Mouse (Mus musculus): ENCODE data around the gene Abcc1. TPM values are rescaled to one million over a fixed set of nuclear protein-coding genes. Genes with fewer than 3 reads are reported as not detected.

The Abcc1 gene
- polyA plus RNA-seq (2016; fragmentation: Nextera tagmentation; extraction: Ambion mirVana), result 2.8 and 4.9 TPM in 2 replicates

GRCm38 (mm10) chr16:14361362-14362098, at the start of gene Abcc1:
Gene Abcc1, plus strand, starts transcription at chr16:14361558.
- Histone ChIP-seq H3K4me3 (peak within 1 kb of the TSS; percentile 87), H3K27ac (peak within 1 kb of the TSS; percentile 88), H3K4me1 (no peaks in the 10 kb centered on the region), H3K9me3 (no peaks in the 10 kb centered on the region), H3K27me3 (ENCODE audit: insufficient read depth, poor library complexity, severe bottlenecking) (peaks cover 41% of the 10 kb centered on the region), H3K36me3 (no peaks in the 10 kb centered on the region)
- DNase-seq (ENCODE audit: low spot score), result peak; percentile 77
- WGBS, result under 1% methylated on average over 64 of the region's 64 CpGs

- 88% methylated on average over 7 of the region's 7 CpGs for WGBS
- Histone ChIP-seq H3K9me3 (no peaks in the 10 kb centered on the region), H3K36me3 (peaks cover 50% of the 10 kb centered on the region), H3K4me3 (no peak overlapping the region), H3K27ac (no peak overlapping the region), H3K4me1 (peaks cover 5% of the 10 kb centered on the region), H3K27me3 (ENCODE audit: insufficient read depth, poor library complexity, severe bottlenecking) (no peaks in the 10 kb centered on the region)
- no peak for DNase-seq (ENCODE audit: low spot score)
These were observed 48.4 kb upstream of the Abcc1 start for GRCm38 (mm10) chr16:14312914-14313313.

GRCm38 (mm10) chr16:14316884-14317876, 44.2 kb upstream of the Abcc1 start, which contains the start of gene Fopnl:
Gene Fopnl, minus strand, starts transcription at chr16:14317405.
- Histone ChIP-seq H3K4me1 (peaks cover 5% of the 10 kb centered on the region), H3K27ac (peak within 1 kb of the TSS; percentile 95), H3K27me3 (ENCODE audit: insufficient read depth, poor library complexity, severe bottlenecking) (no peaks in the 10 kb centered on the region), H3K4me3 (peak within 1 kb of the TSS; percentile 80), H3K9me3 (no peaks in the 10 kb centered on the region), H3K36me3 (peaks cover 15% of the 10 kb centered on the region)
- peak; percentile 98 for DNase-seq (ENCODE audit: low spot score)
- 4% methylated on average over 51 of the region's 51 CpGs for WGBS

- no peak overlapping the region for H3K4me3 ChIP-seq
- H3K36me3 ChIP-seq, result peaks cover 2% of the 10 kb centered on the region; the same call in 1 of the 2 replicates
- H3K9me3 ChIP-seq, result no peaks in the 10 kb centered on the region
- 83% methylated on average over 3 of the region's 3 CpGs for WGBS
- no peak overlapping the region for H3K27ac ChIP-seq
- peaks cover 5% of the 10 kb centered on the region for H3K4me1 ChIP-seq
- no peak for DNase-seq (ENCODE audit: low spot score)
- no peaks in the 10 kb centered on the region for H3K27me3 ChIP-seq (ENCODE audit: insufficient read depth, poor library complexity, severe bottlenecking)
These were observed 41.7 kb upstream of the Abcc1 start for GRCm38 (mm10) chr16:14319681-14320080.

GRCm38 (mm10) chr16:14320494-14320893, 40.9 kb upstream of the Abcc1 start:
- no peaks in the 10 kb centered on the region for H3K27me3 ChIP-seq (ENCODE audit: insufficient read depth, poor library complexity, severe bottlenecking)
- DNase-seq (ENCODE audit: low spot score), result peak; percentile 38
- peaks cover 5% of the 10 kb centered on the region for H3K4me1 ChIP-seq
- H3K36me3 ChIP-seq, result no peaks in the 10 kb centered on the region
- WGBS, result 40% methylated on average over 1 of the region's 1 CpGs
- no peak overlapping the region for H3K4me3 ChIP-seq
- H3K27ac ChIP-seq, result no peak overlapping the region
- H3K9me3 ChIP-seq, result no peaks in the 10 kb centered on the region

- no peaks in the 10 kb centered on the region for H3K4me1 ChIP-seq
- no peaks in the 10 kb centered on the region for H3K27me3 ChIP-seq (ENCODE audit: insufficient read depth, poor library complexity, severe bottlenecking)
- H3K9me3 ChIP-seq, result no peaks in the 10 kb centered on the region
- no peak overlapping the region for H3K4me3 ChIP-seq
- H3K36me3 ChIP-seq, result no peaks in the 10 kb centered on the region
- no peak for DNase-seq (ENCODE audit: low spot score)
- WGBS, result 69% methylated on average over 1 of the region's 1 CpGs
- H3K27ac ChIP-seq, result no peak overlapping the region
These were observed 33.2 kb upstream of the Abcc1 start for GRCm38 (mm10) chr16:14328156-14328555.

- WGBS, result 55% methylated on average over 3 of the region's 3 CpGs
- no peaks in the 10 kb centered on the region for H3K36me3 ChIP-seq
- no peak overlapping the region for H3K27ac ChIP-seq
- no peaks in the 10 kb centered on the region for H3K4me1 ChIP-seq
- H3K27me3 ChIP-seq (ENCODE audit: insufficient read depth, poor library complexity, severe bottlenecking), result no peaks in the 10 kb centered on the region
- H3K9me3 ChIP-seq, result no peaks in the 10 kb centered on the region
- H3K4me3 ChIP-seq, result no peak overlapping the region
- DNase-seq (ENCODE audit: low spot score), result no peak
These were observed 16.4 kb upstream of the Abcc1 start for GRCm38 (mm10) chr16:14344967-14345366.

- Histone ChIP-seq H3K4me1 (no peaks in the 10 kb centered on the region), H3K27me3 (ENCODE audit: insufficient read depth, poor library complexity, severe bottlenecking) (0 out of 2 replicates have a peak, but pooled peaks cover 6% of the 10 kb centered on the region), H3K36me3 (no peaks in the 10 kb centered on the region), H3K4me3 (no peak overlapping the region), H3K27ac (no peak overlapping the region), H3K9me3 (no peaks in the 10 kb centered on the region)
- DNase-seq (ENCODE audit: low spot score), result no peak
These were observed 9.8 kb upstream of the Abcc1 start for GRCm38 (mm10) chr16:14351571-14351970.

GRCm38 (mm10) chr16:14352234-14352633, 9.1 kb upstream of the Abcc1 start:
- no peak for DNase-seq (ENCODE audit: low spot score)
- Histone ChIP-seq H3K9me3 (no peaks in the 10 kb centered on the region), H3K27ac (no peak overlapping the region), H3K4me3 (no peak overlapping the region), H3K4me1 (no peaks in the 10 kb centered on the region), H3K36me3 (no peaks in the 10 kb centered on the region), H3K27me3 (ENCODE audit: insufficient read depth, poor library complexity, severe bottlenecking) (0 out of 2 replicates have a peak, but pooled peaks cover 6% of the 10 kb centered on the region)
- 81% methylated on average over 3 of the region's 3 CpGs for WGBS

- Histone ChIP-seq H3K27ac (no peak overlapping the region), H3K27me3 (ENCODE audit: insufficient read depth, poor library complexity, severe bottlenecking) (0 out of 2 replicates have a peak, but pooled peaks cover 6% of the 10 kb centered on the region), H3K9me3 (no peaks in the 10 kb centered on the region), H3K4me1 (no peaks in the 10 kb centered on the region), H3K4me3 (no peak overlapping the region), H3K36me3 (no peaks in the 10 kb centered on the region)
- DNase-seq (ENCODE audit: low spot score), result no peak
- 62% methylated on average over 5 of the region's 5 CpGs for WGBS
These were observed 8.7 kb upstream of the Abcc1 start for GRCm38 (mm10) chr16:14352663-14353062.

GRCm38 (mm10) chr16:14357859-14358258, 3.5 kb upstream of the Abcc1 start:
- Histone ChIP-seq H3K27me3 (ENCODE audit: insufficient read depth, poor library complexity, severe bottlenecking) (peaks cover 29% of the 10 kb centered on the region), H3K36me3 (no peaks in the 10 kb centered on the region), H3K4me3 (no peak overlapping the region), H3K4me1 (no peaks in the 10 kb centered on the region), H3K27ac (no peak overlapping the region), H3K9me3 (no peaks in the 10 kb centered on the region)
- DNase-seq (ENCODE audit: low spot score), result no peak
- WGBS, result 71% methylated on average over 2 of the region's 2 CpGs

- Histone ChIP-seq H3K36me3 (no peaks in the 10 kb centered on the region), H3K4me1 (no peaks in the 10 kb centered on the region), H3K9me3 (no peaks in the 10 kb centered on the region), H3K4me3 (no peak overlapping the region), H3K27me3 (ENCODE audit: insufficient read depth, poor library complexity, severe bottlenecking) (peaks cover 36% of the 10 kb centered on the region), H3K27ac (no peak overlapping the region)
- 55% methylated on average over 1 of the region's 1 CpGs for WGBS
- DNase-seq (ENCODE audit: low spot score), result no peak
These were observed 2.8 kb upstream of the Abcc1 start for GRCm38 (mm10) chr16:14358531-14358930.

GRCm38 (mm10) chr16:14360931-14361330, 427 bp upstream of the Abcc1 start:
- H3K27ac ChIP-seq, result peak overlapping the region; percentile 88
- WGBS, result 4% methylated on average over 7 of the region's 7 CpGs
- H3K9me3 ChIP-seq, result no peaks in the 10 kb centered on the region
- no peaks in the 10 kb centered on the region for H3K4me1 ChIP-seq
- no peaks in the 10 kb centered on the region for H3K36me3 ChIP-seq
- DNase-seq (ENCODE audit: low spot score), result no peak
- H3K4me3 ChIP-seq, result peak overlapping the region; percentile 87
- peaks cover 41% of the 10 kb centered on the region for H3K27me3 ChIP-seq (ENCODE audit: insufficient read depth, poor library complexity, severe bottlenecking)

Measured in heart, embryonic 10.5 days (tissue).